Comparison of ENCODE assay signal across 8 mouse cellular contexts in genomic region chr15:83562626-83563270, GRCm38 (mm10). TPM values are rescaled to one million over a fixed set of nuclear protein-coding genes. Genes with fewer than 3 reads are reported as not detected.
DNase-seq lines count a peak whose midpoint lies in the region; ATAC-seq and TF ChIP-seq lines count a peak whose summit lies in the region.

No protein-coding gene starts in this region.

- peaks cover 5% of the 10 kb centered on the region for H3K36me3 ChIP-seq in G1E (replicated peaks)
- H3K36me3 ChIP-seq in hindbrain, embryonic 13.5 days, result no peaks in the 10 kb centered on the region

- ATAC-seq in G1E (ENCODE audit: extremely low read depth, insufficient number of reproducible peaks, low FRiP score, poor library complexity, severe bottlenecking), result peak; percentile 69
- ATAC-seq in hindbrain, embryonic 13.5 days (ENCODE audit: low FRiP score), result no peak

- H3K4me3 ChIP-seq in G1E (ENCODE audit: low read depth, low read length), result peak overlapping the region; percentile 87
- H3K4me3 ChIP-seq in brown adipose tissue, adult 24 weeks (ENCODE audit: insufficient read depth, low read depth, low read length), result peak overlapping the region; percentile 68
- no peak overlapping the region; the same call in 1 of the 2 replicates for H3K4me3 ChIP-seq in hindbrain, embryonic 13.5 days

- peak overlapping the region; percentile 67; the same call in 1 of the 2 replicates for H3K27ac ChIP-seq in brown adipose tissue, adult 24 weeks (replicated peaks; ENCODE audit: low read depth, low read length)
- H3K27ac ChIP-seq in hindbrain, embryonic 13.5 days, result no peak overlapping the region

- DNase-seq in G1E (ENCODE audit: low spot score), result peak; percentile 48
- DNase-seq in frontal cortex, postnatal 36 days (ENCODE audit: low spot score in 2 of 2), result peak; percentile 47 to 65
- peak; percentile 66 to 78 for DNase-seq in layer of hippocampus, postnatal 10 days (ENCODE audit: low spot score in 2 of 2)
- DNase-seq in lung, postnatal 25 days (ENCODE audit: low spot score), result peak; percentile 93
- DNase-seq in right cerebral cortex, adult 18-20 months, result peak; percentile 67
- peak; percentile 46 for DNase-seq in urinary bladder, adult 2 months (ENCODE audit: low spot score)

- 37% methylated on average over 15 of the region's 15 CpGs for WGBS in hindbrain, embryonic 13.5 days

- 0 out of 2 replicates have a peak overlapping the region, but pooled peaks have one; percentile 67 for H3K9ac ChIP-seq in hindbrain, embryonic 13.5 days

- no peak for TF ChIP-seq CTCF in G1E (IDR thresholded peaks at IDR 0.05; ENCODE audit: low read depth, low read length)

- H3K9me3 ChIP-seq in G1E (replicated peaks), result no peaks in the 10 kb centered on the region
- H3K9me3 ChIP-seq in hindbrain, embryonic 13.5 days, result no peaks in the 10 kb centered on the region

- H3K27me3 ChIP-seq in G1E (ENCODE audit: insufficient read depth, low read length), result no peaks in the 10 kb centered on the region
- H3K27me3 ChIP-seq in hindbrain, embryonic 13.5 days, result peaks cover 47% of the 10 kb centered on the region

- H3K4me2 ChIP-seq in hindbrain, embryonic 13.5 days, result peak overlapping the region; percentile 67; the same call in 1 of the 2 replicates

- peaks cover 58% of the 10 kb centered on the region for H3K4me1 ChIP-seq in G1E (ENCODE audit: insufficient read depth, low read depth, low read length)
- peaks cover 20% of the 10 kb centered on the region for H3K4me1 ChIP-seq in brown adipose tissue, adult 24 weeks (ENCODE audit: control insufficient read depth, insufficient read depth, insufficient read length, low read length)
- peaks cover 17% of the 10 kb centered on the region for H3K4me1 ChIP-seq in hindbrain, embryonic 13.5 days (replicated peaks)

RNA-seq across cellular contexts. Expression of gene Tspo, which starts 0.6 kb away (rescaled TPM):
- total RNA-seq in G1E (2014; fragmentation: Nextera tagmentation) (13.5 and 31.8 TPM in 2 replicates), G1E (2017) (50.5 and 63.3 TPM in 2 replicates)
- 108 and 114 TPM in 2 replicates for polyA plus RNA-seq in G1E (2012)
- 723 and 770 TPM in 2 replicates for polyA plus RNA-seq in brown adipose tissue, adult 24 weeks (2012; ENCODE audit: insufficient read depth, insufficient read length, missing spikeins)
- polyA plus RNA-seq in hindbrain, embryonic 13.5 days (2015; fragmentation: Nextera tagmentation; extraction: Ambion mirVana), result 12.8 and 13.1 TPM in 2 replicates
- 1 to 10 TPM; 2.4 to 2.9 TPM for total RNA-seq in layer of hippocampus, postnatal 10 days (2021)
- polyA plus RNA-seq in urinary bladder, adult 2 months (2012; rRNA removed), result 214 and 260 TPM in 2 replicates

RNA-seq across cellular contexts. Expression of gene Mcat, which starts 0.8 kb away (rescaled TPM):
- total RNA-seq in G1E (2014; fragmentation: Nextera tagmentation) (8.5 and 17.7 TPM in 2 replicates), G1E (2017) (13.4 and 14.0 TPM in 2 replicates)
- 17.1 and 20.2 TPM in 2 replicates for polyA plus RNA-seq in G1E (2012)
- polyA plus RNA-seq in brown adipose tissue, adult 24 weeks (2012; ENCODE audit: insufficient read depth, insufficient read length, missing spikeins), result 29.1 and 29.6 TPM in 2 replicates
- 33.0 and 34.4 TPM in 2 replicates for polyA plus RNA-seq in hindbrain, embryonic 13.5 days (2015; fragmentation: Nextera tagmentation; extraction: Ambion mirVana)
- 10 to 100 TPM; 26.8 to 31.7 TPM for total RNA-seq in layer of hippocampus, postnatal 10 days (2021)
- 22.5 and 23.5 TPM in 2 replicates for polyA plus RNA-seq in urinary bladder, adult 2 months (2012; rRNA removed)

RNA-seq across cellular contexts. Expression of gene Ttll12, which starts 32.2 kb away (rescaled TPM):
- 50.4 and 59.4 TPM in 2 replicates for total RNA-seq in G1E (2014; fragmentation: Nextera tagmentation)
- 15.5 and 17.0 TPM in 2 replicates for total RNA-seq in G1E (2017)
- polyA plus RNA-seq in G1E (2012), result 128 and 181 TPM in 2 replicates
- 7.0 and 7.7 TPM in 2 replicates for polyA plus RNA-seq in brown adipose tissue, adult 24 weeks (2012; ENCODE audit: insufficient read depth, insufficient read length, missing spikeins)
- polyA plus RNA-seq in hindbrain, embryonic 13.5 days (2015; fragmentation: Nextera tagmentation; extraction: Ambion mirVana), result 40.7 and 41.2 TPM in 2 replicates
- total RNA-seq in layer of hippocampus, postnatal 10 days (2021), result 10 to 100 TPM; 18.2 to 19.6 TPM
- polyA plus RNA-seq in urinary bladder, adult 2 months (2012; rRNA removed), result 11.2 and 11.7 TPM in 2 replicates

RNA-seq across cellular contexts. Expression of gene Bik, which starts 36.1 kb away (rescaled TPM):
- total RNA-seq in G1E (2014; fragmentation: Nextera tagmentation), result not detected in 2 replicates
- total RNA-seq in G1E (2017), result not detected in 2 replicates
- polyA plus RNA-seq in G1E (2012), result not detected in 2 replicates
- polyA plus RNA-seq in brown adipose tissue, adult 24 weeks (2012; ENCODE audit: insufficient read depth, insufficient read length, missing spikeins), result 4.1 TPM in 1 of 2 replicates, not detected in the other
- polyA plus RNA-seq in hindbrain, embryonic 13.5 days (2015; fragmentation: Nextera tagmentation; extraction: Ambion mirVana), result 0.63 and 1.5 TPM in 2 replicates
- total RNA-seq in layer of hippocampus, postnatal 10 days (2021), result not detected
- 20.2 and 22.4 TPM in 2 replicates for polyA plus RNA-seq in urinary bladder, adult 2 months (2012; rRNA removed)

RNA-seq across cellular contexts. Expression of gene Ttll1, which starts 52.1 kb away (rescaled TPM):
- total RNA-seq in G1E (2014; fragmentation: Nextera tagmentation) (12.3 and 15.7 TPM in 2 replicates), G1E (2017) (5.6 and 6.5 TPM in 2 replicates)
- 2.0 and 2.3 TPM in 2 replicates for polyA plus RNA-seq in G1E (2012)
- polyA plus RNA-seq in brown adipose tissue, adult 24 weeks (2012; ENCODE audit: insufficient read depth, insufficient read length, missing spikeins), result 6.0 and 7.2 TPM in 2 replicates
- 112 and 113 TPM in 2 replicates for polyA plus RNA-seq in hindbrain, embryonic 13.5 days (2015; fragmentation: Nextera tagmentation; extraction: Ambion mirVana)
- 10 to 100 TPM; 49.4 to 53.1 TPM for total RNA-seq in layer of hippocampus, postnatal 10 days (2021)
- polyA plus RNA-seq in urinary bladder, adult 2 months (2012; rRNA removed), result 15.1 and 23.2 TPM in 2 replicates
